Mouse (Mus musculus) MEL (cell line): Measurements from ENCODE around the gene Pip4k2c. TPM values are rescaled to one million over a fixed set of nuclear protein-coding genes. Genes with fewer than 3 reads are reported as not detected.
"Not testable (repeated sequence)": the region's sequence is repeated elsewhere in the genome, so short reads cannot be mapped to it uniquely, and the experiment has no call there.

Experiments
- DNase-seq: peaks from one replicate; pipeline ENCODE4 v3.0.0; 2011; ENCODE audit warnings: low read depth, low spot score
- H3K27ac ChIP-seq: 2 replicates; pipeline ENCODE4 v1.5.1; 2012; ENCODE audit warnings: low read depth, mild to moderate bottlenecking, control low read depth, low read length, moderate library complexity; ENCODE audit not compliant: control insufficient read depth
- H3K27me3 ChIP-seq, 2 experiments: fragments of 150-350 bp in 1 of 2; sonication (generic) in 1 of 2; 2 replicates each; pipeline ENCODE4 v1.6.1; 2012; ENCODE audit warnings: low read length in 2 of 2, mild to moderate bottlenecking in 2 of 2, improper control_type of control experiment in 1 of 2, moderate library complexity in 1 of 2; ENCODE audit not compliant: insufficient read depth in 2 of 2, control insufficient read depth in 1 of 2
- H3K36me3 ChIP-seq, 2 experiments: 2 replicates each; pipeline ENCODE4 v1.6.1; 2012 to 2014; ENCODE audit warnings: low read length in 2 of 2, improper control_type of control experiment in 1 of 2, inconsistent platforms in 1 of 2, mild to moderate bottlenecking in 1 of 2; ENCODE audit not compliant: insufficient read depth in 2 of 2, control insufficient read depth in 1 of 2
- H3K4me1 ChIP-seq, 2 experiments: fragments of 150-350 bp in 1 of 2; sonication (generic) in 1 of 2; 2 replicates each; pipeline ENCODE4 v1.6.1; 2012; ENCODE audit warnings: low read length in 2 of 2, improper control_type of control experiment in 1 of 2, mild to moderate bottlenecking in 1 of 2; ENCODE audit not compliant: insufficient read depth in 2 of 2, control insufficient read depth in 1 of 2
- H3K4me3 ChIP-seq, 2 experiments: fragments of 150-350 bp in 1 of 2; sonication (generic) in 1 of 2; 2 replicates each; pipeline ENCODE4 v1.5.1; 2012; ENCODE audit warnings: low read depth in 2 of 2, low read length in 2 of 2, mild to moderate bottlenecking in 2 of 2, moderate library complexity in 2 of 2, control low read depth in 1 of 2, improper control_type of control experiment in 1 of 2; ENCODE audit not compliant: control insufficient read depth in 1 of 2, insufficient read depth in 1 of 2
- H3K79me2 ChIP-seq: 2 replicates; pipeline ENCODE4 v1.6.1; 2012; ENCODE audit warnings: mild to moderate bottlenecking, low read length, moderate library complexity; ENCODE audit not compliant: control insufficient read depth, poor library complexity, insufficient read depth
- H3K9ac ChIP-seq: 2 replicates; pipeline ENCODE4 v1.6.1; 2012; ENCODE audit warnings: low read depth, mild to moderate bottlenecking, control low read depth, low read length, moderate library complexity; ENCODE audit not compliant: control insufficient read depth, poor library complexity, severe bottlenecking
- H3K9me3 ChIP-seq: fragments of 150-350 bp; sonication (generic); replicated peaks from 2 replicates; pipeline ENCODE4 v1.6.1; 2012; ENCODE audit warnings: mild to moderate bottlenecking, low read length, improper control_type of control experiment, moderate library complexity; ENCODE audit not compliant: insufficient read depth
- BHLHE40 ChIP-seq: IDR thresholded peaks from 2 replicates; pipeline ENCODE4 v1.6.1; 2012; ENCODE audit warnings: low read depth, mild to moderate bottlenecking, inconsistent platforms, low read length, improper control_type of control experiment, borderline replicate concordance
- CHD2 ChIP-seq: IDR thresholded peaks from 2 replicates; pipeline ENCODE4 v1.6.1; 2011; ENCODE audit warnings: low read length, improper control_type of control experiment
- CTCF ChIP-seq, 3 experiments: IDR thresholded peaks in 2 of 3; conservative IDR thresholded peaks in 1 of 3; 2 replicates each; pipeline ENCODE4 v1.5.1; 2011 to 2012; ENCODE audit warnings: low read length in 3 of 3, low read depth in 2 of 3, mild to moderate bottlenecking in 2 of 3, improper control_type of control experiment in 1 of 3, inconsistent platforms in 1 of 3, mixed read lengths in 1 of 3, moderate library complexity in 1 of 3; ENCODE audit not compliant: control insufficient read depth in 1 of 3, insufficient read depth in 1 of 3, poor library complexity in 1 of 3, severe bottlenecking in 1 of 3
- E2F4 ChIP-seq: IDR thresholded peaks from 2 replicates; pipeline ENCODE4 v1.6.1; 2011; ENCODE audit warnings: low read depth, low read length, improper control_type of control experiment, borderline replicate concordance
- ELF1 ChIP-seq: IDR thresholded peaks from 2 replicates; pipeline ENCODE4 v1.6.1; 2014; ENCODE audit warnings: low read depth, mild to moderate bottlenecking, inconsistent platforms, low read length, improper control_type of control experiment, moderate library complexity
- EP300 ChIP-seq, 2 experiments: IDR thresholded peaks; 2 replicates each; pipeline ENCODE4 v1.6.1; 2011; ENCODE audit warnings: improper control_type of control experiment in 2 of 2, low read length in 2 of 2, low read depth in 1 of 2, mild to moderate bottlenecking in 1 of 2
- ETS1 ChIP-seq: IDR thresholded peaks from 2 replicates; pipeline ENCODE4 v1.6.1; 2012; ENCODE audit warnings: low read depth, mild to moderate bottlenecking, inconsistent platforms, low read length, improper control_type of control experiment, moderate library complexity
- GATA1 ChIP-seq: IDR thresholded peaks from 2 replicates; pipeline ENCODE4 v1.6.1; 2011; ENCODE audit warnings: low read depth, low read length, improper control_type of control experiment
- KAT2A ChIP-seq: conservative IDR thresholded peaks from 2 replicates; pipeline ENCODE4 v1.6.1; 2012; ENCODE audit warnings: low read depth, low read length, improper control_type of control experiment, inconsistent platforms
- MAX ChIP-seq: IDR thresholded peaks from 2 replicates; pipeline ENCODE4 v1.6.1; 2011; ENCODE audit warnings: low read length, improper control_type of control experiment
- MXI1 ChIP-seq: IDR thresholded peaks from 2 replicates; pipeline ENCODE4 v1.6.1; 2011; ENCODE audit warnings: mild to moderate bottlenecking, low read depth, low read length, improper control_type of control experiment
- NRF1 ChIP-seq: IDR thresholded peaks from 2 replicates; pipeline ENCODE4 v1.6.1; 2014; ENCODE audit warnings: low read depth, mild to moderate bottlenecking, inconsistent platforms, low read length, improper control_type of control experiment, moderate library complexity; ENCODE audit not compliant: poor library complexity, insufficient read depth, severe bottlenecking
- POLR2A ChIP-seq, 2 experiments: IDR thresholded peaks; 2 replicates each; pipeline ENCODE4 v1.6.1; 2011 to 2012; ENCODE audit warnings: low read length in 2 of 2, mild to moderate bottlenecking in 2 of 2, control low read depth in 1 of 2, improper control_type of control experiment in 1 of 2, low read depth in 1 of 2, moderate library complexity in 1 of 2; ENCODE audit not compliant: control insufficient read depth in 1 of 2, insufficient read depth in 1 of 2, poor library complexity in 1 of 2
- RCOR1 ChIP-seq: IDR thresholded peaks from 2 replicates; pipeline ENCODE4 v1.6.1; 2012; ENCODE audit warnings: low read depth, mild to moderate bottlenecking, inconsistent platforms, low read length, improper control_type of control experiment
- TBP ChIP-seq: IDR thresholded peaks from 2 replicates; pipeline ENCODE4 v1.8.0; 2011; ENCODE audit warnings: low read depth, low read length, improper control_type of control experiment
- UBTF ChIP-seq: IDR thresholded peaks from 2 replicates; pipeline ENCODE4 v1.6.1; 2012; ENCODE audit warnings: low read depth, mild to moderate bottlenecking, inconsistent platforms, low read length, improper control_type of control experiment, moderate library complexity, borderline replicate concordance; ENCODE audit not compliant: insufficient read depth
- ZC3H11A ChIP-seq: IDR thresholded peaks from 2 replicates; pipeline ENCODE4 v1.6.1; 2012; ENCODE audit warnings: low read depth, mild to moderate bottlenecking, inconsistent platforms, low read length, improper control_type of control experiment
- ZNF384 ChIP-seq: IDR thresholded peaks from 2 replicates; pipeline ENCODE4 v1.6.1; 2012; ENCODE audit warnings: low read depth, mild to moderate bottlenecking, inconsistent platforms, low read length, improper control_type of control experiment
- polyA plus RNA-seq, 2 experiments: library from polyadenylated mRNA; stranded (reverse) in 1 of 2; unstranded in 1 of 2; fragments of >175 nt in 1 of 2; fragments of >200 nt in 1 of 2; gene quantifications; 2 replicates each; pipeline versions ENCODE4 v1.2.1 to v1.2.4; 2012; ENCODE audit warnings: low replicate concordance in 2 of 2, low read depth in 1 of 2; ENCODE audit not compliant: insufficient read length in 2 of 2, insufficient read depth in 1 of 2, missing spikeins in 1 of 2
- total RNA-seq: library from RNA; depleted of rRNA; stranded (reverse); fragments of 300-350 nt; gene quantifications from 2 replicates; pipeline ENCODE4 v1.2.3, GENCODE M21; 2012

The Pip4k2c gene
- total and polyA plus RNA-seq, 3 experiments, result 31.9 to 58.2 TPM; not detected in 1

DNA sequence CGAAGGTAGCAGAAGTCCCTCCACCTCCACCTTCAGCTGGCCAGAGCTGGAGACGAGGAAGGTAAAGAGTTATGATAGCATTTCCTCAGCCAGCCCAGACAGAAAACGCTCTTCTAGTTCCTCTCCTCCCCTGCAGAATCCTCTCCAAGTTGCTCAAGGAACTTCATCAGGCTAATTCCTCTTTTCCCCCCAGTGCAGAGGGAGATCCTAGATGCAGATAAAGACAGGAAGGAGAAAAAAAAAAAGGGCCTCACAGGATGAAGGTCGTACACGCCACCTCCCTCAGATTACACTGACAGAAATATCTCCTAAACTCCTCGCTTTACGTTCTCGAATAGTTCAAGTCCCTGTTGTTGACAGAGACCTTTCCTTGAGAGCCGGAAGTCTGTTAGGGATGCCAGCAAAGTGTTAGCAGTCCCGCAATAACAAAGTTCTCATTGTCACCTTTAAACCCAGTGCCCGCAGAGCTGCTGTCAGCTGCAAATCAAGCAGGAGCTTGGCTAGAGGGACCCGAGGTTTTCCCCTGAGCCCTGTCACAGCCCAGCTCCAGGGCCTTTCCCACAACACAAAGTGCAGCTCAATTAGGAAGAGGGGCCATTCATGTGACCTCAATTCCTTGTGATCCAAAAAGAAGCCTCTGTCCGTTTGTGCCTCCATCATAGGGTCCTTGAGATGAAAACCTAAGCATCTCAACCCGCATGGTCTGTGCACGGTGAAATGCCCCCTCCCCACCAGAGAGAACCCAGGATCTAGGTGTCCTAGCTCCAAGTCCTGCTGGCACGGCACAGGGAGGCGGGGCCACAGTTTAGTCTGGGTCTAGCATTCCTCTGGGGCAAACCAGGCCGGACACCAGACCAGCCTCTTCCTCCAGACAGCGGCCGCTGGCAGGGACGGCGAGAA lies 16.7 kb downstream of the Pip4k2c start (continued):
- TF ChIP-seq TBP (0 out of 2 replicates have a peak, but pooled peaks have one; percentile 41), EP300 (IDR thresholded peaks at IDR 0.05; ENCODE audit: low read depth in 1 of 2, low read length in 2 of 2) (peak; percentile 36 to 44; a peak in 2 of 4 replicates), NRF1 (no peak), MXI1 (peak; percentile 63; the same call in 1 of the 2 replicates)
- TF ChIP-seq, all 39 proteins: peak for 12

DNA sequence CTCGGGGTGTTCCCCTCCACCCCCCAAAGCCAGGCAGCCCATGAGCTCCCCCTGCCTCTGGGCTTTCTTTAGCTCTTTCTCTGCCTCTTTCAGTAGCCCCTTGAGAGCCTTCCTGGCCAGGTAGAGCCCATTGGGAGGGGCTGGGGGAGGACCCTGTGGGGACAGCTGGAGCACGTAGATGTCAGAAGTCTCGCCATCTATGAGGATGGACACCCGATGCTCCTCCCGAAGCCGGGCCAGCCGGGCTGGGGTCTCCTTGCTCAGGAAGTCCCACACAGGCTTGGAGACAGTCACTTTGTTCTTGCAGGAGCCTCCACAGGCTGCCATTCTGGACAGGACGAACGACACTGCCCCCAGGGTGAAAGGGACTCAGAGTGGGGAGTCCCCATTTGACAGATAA lies 18.4 kb downstream of the Pip4k2c start:
- Histone ChIP-seq H3K27me3 (no peaks in the 10 kb centered on the region), H3K36me3 (peaks cover 0 to 30% of the 10 kb centered on the region in 2 experiments; a peak in 2 of 4 replicates), H3K9ac (no peak overlapping the region), H3K79me2 (peaks cover 11% of the 10 kb centered on the region; the same call in 1 of the 2 replicates), H3K4me3 (no peak overlapping the region), H3K27ac (peak overlapping the region; percentile 1; the same call in 1 of the 2 replicates), H3K4me1 (peaks cover 4 to 30% of the 10 kb centered on the region in 2 experiments; a peak in 3 of 4 replicates), H3K9me3 (no peaks in the 10 kb centered on the region)
- no peak for DNase-seq
- TF ChIP-seq E2F4, result no peak
- no peak for TF ChIP-seq CTCF (IDR thresholded peaks at IDR 0.05 in 2 of 3, conservative IDR thresholded peaks at IDR 0.05 in 1 of 3; ENCODE audit: control insufficient read depth in 1 of 3, insufficient read depth in 1 of 3, low read depth in 2 of 3, low read length in 3 of 3, poor library complexity in 1 of 3, severe bottlenecking in 1 of 3)
- TF ChIP-seq ZNF384, result no peak

DNA sequence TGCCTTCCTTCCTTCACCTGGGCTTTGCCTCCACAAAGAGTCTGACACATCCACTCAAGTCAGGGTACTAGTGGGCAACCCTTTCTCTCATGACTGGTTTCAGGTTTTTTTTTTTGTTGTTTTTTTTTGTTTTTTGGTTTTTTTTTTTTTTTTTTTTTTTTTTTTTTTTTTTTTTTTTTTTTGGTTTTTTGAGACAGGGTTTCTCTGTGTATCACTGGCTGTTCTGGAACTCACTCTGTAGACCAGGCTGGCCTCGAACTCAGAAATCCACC lies 19.4 kb downstream of the Pip4k2c start:
- DNase-seq, H3K27me3 ChIP-seq, H3K9me3 ChIP-seq, H3K4me3 ChIP-seq, H3K9ac ChIP-seq: not testable (repeated sequence)
- peaks cover 0 to 30% of the 10 kb centered on the region in 2 experiments; a peak in 2 of 4 replicates for H3K36me3 ChIP-seq
- TF ChIP-seq ZNF384, result peak; percentile 24; the same call in 1 of the 2 replicates
- H3K4me1 ChIP-seq, result peaks cover 4 to 34% of the 10 kb centered on the region in 2 experiments; a peak in 3 of 4 replicates
- peaks cover 12% of the 10 kb centered on the region; the same call in 1 of the 2 replicates for H3K79me2 ChIP-seq
- H3K27ac ChIP-seq, result peak overlapping the region; percentile 96

DNA sequence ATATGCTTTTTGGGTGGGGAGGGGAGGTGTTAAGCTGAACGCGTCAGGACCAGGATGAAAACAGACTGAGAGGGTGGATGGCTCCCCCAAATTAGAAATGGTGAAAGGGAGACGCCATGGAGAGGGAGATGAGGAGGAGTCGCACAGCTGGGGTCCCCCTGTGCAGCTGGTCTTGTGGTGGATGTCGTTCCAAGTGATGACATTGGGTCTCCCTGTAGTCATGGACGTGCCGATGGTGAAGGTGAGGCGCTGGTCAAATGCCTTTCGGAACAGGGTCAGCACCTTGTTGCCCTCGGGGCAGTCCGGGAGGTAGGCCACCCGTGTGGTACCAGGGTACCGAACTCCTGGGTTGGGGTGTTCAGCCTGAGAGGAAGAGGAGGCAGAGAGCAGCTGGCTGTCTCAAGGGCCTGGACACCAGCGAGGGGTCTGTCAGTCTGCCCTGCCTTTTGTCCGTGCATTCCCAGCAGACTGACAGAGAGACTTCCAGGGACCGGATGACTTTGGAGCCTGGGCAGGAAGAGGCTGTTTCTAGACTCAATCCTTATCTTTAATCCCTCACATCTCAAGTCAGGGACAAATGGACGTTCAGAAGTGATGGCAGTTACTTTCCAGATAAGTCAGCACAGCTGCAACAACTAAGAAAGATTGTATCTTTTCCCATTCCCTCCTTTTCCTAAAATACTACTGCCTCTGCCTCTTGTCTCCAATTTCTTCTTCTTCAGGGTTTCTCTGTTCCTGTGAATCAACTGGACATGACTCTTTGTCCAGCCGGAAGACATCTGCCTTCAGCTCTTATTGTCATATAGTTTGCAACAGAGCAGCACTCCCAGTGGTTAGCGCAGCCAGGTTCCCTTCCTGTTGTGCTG lies 20.0 kb downstream of the Pip4k2c start:
- peaks cover 12% of the 10 kb centered on the region; the same call in 1 of the 2 replicates for H3K79me2 ChIP-seq
- peak overlapping the region; percentile 96 for H3K27ac ChIP-seq
- peaks cover 0 to 30% of the 10 kb centered on the region in 2 experiments; a peak in 2 of 4 replicates for H3K36me3 ChIP-seq
- DNase-seq, result no peak
- no peaks in the 10 kb centered on the region for H3K9me3 ChIP-seq
- H3K9ac ChIP-seq, result no peak overlapping the region
- no peaks in the 10 kb centered on the region for H3K27me3 ChIP-seq
- no peak overlapping the region for H3K4me3 ChIP-seq
- H3K4me1 ChIP-seq, result peaks cover 4 to 34% of the 10 kb centered on the region in 2 experiments; a peak in 3 of 4 replicates
- TF ChIP-seq CTCF (IDR thresholded peaks at IDR 0.05 in 2 of 3, conservative IDR thresholded peaks at IDR 0.05 in 1 of 3; ENCODE audit: control insufficient read depth in 1 of 3, insufficient read depth in 1 of 3, low read depth in 2 of 3, low read length in 3 of 3, poor library complexity in 1 of 3, severe bottlenecking in 1 of 3) (no peak), ELF1 (no peak), BHLHE40 (no peak), ZC3H11A (no peak), TBP (no peak), MXI1 (no peak), E2F4 (no peak), KAT2A (no peak), ETS1 (peak; percentile 48), POLR2A (IDR thresholded peaks at IDR 0.05; ENCODE audit: control insufficient read depth in 1 of 2, insufficient read depth in 1 of 2, low read depth in 1 of 2, low read length in 2 of 2, poor library complexity in 1 of 2) (no peak), MAX (no peak), RCOR1 (no peak), CHD2 (no peak), UBTF (no peak), GATA1 (peak; percentile 59)
